Mouse (Mus musculus): ENCODE data around the gene Znrf4. TPM values are rescaled to one million over a fixed set of nuclear protein-coding genes. Genes with fewer than 3 reads are reported as not detected.
"Not testable (repeated sequence)": the region's sequence is repeated elsewhere in the genome, so short reads cannot be mapped to it uniquely, and the experiment has no call there.

Gene Znrf4
- polyA plus RNA-seq, 1 experiment from 2014 or later: not detected

GRCm38 (mm10) chr17:56505401-56505800 lies 6.8 kb downstream of the Znrf4 start:
- Histone ChIP-seq H3K36me3 (no peaks in the 10 kb centered on the region), H3K27ac (no peak overlapping the region), H3K4me2 (replicated peaks) (no peak overlapping the region), H3K9ac (replicated peaks) (no peak overlapping the region), H3K27me3 (peaks cover 7% of the 10 kb centered on the region), H3K9me3 (peaks cover 8% of the 10 kb centered on the region; the same call in 1 of the 2 replicates), H3K4me1 (replicated peaks) (peaks cover 42% of the 10 kb centered on the region), H3K4me3 (replicated peaks) (no peak overlapping the region)
- WGBS: 84% methylated on average over 10 of the region's 10 CpGs
- no peak for ATAC-seq

GRCm38 (mm10) chr17:56502526-56502925 lies 9.7 kb downstream of the Znrf4 start:
- WGBS: 27% methylated on average over 9 of the region's 9 CpGs
- Histone ChIP-seq H3K9ac (replicated peaks) (no peak overlapping the region), H3K4me1 (replicated peaks) (peaks cover 34% of the 10 kb centered on the region), H3K36me3 (no peaks in the 10 kb centered on the region), H3K4me2 (replicated peaks) (no peak overlapping the region), H3K27me3 (no peaks in the 10 kb centered on the region), H3K27ac (peak overlapping the region; percentile 65), H3K9me3 (peaks cover 8% of the 10 kb centered on the region; the same call in 1 of the 2 replicates), H3K4me3 (replicated peaks) (no peak overlapping the region)
- ATAC-seq: peak; percentile 54

GRCm38 (mm10) chr17:56501635-56502400 lies 10.4 kb downstream of the Znrf4 start:
- WGBS: 52% methylated on average over 2 of the region's 2 CpGs
- not testable (repeated sequence) for H3K36me3 ChIP-seq; H3K27me3 ChIP-seq; ATAC-seq; H3K4me3 ChIP-seq (replicated peaks); H3K4me2 ChIP-seq (replicated peaks); H3K9me3 ChIP-seq; H3K9ac ChIP-seq (replicated peaks)
- Histone ChIP-seq H3K4me1 (replicated peaks) (peaks cover 30% of the 10 kb centered on the region), H3K27ac (peak overlapping the region; percentile 65)

GRCm38 (mm10) chr17:56499229-56499628 lies 13.0 kb downstream of the Znrf4 start:
- no peak overlapping the region for H3K9ac ChIP-seq (replicated peaks)
- ATAC-seq: 0 out of 2 replicates have a peak, but pooled peaks have one; percentile 21
- peaks cover 13% of the 10 kb centered on the region for H3K9me3 ChIP-seq
- H3K27me3 ChIP-seq: no peaks in the 10 kb centered on the region
- no peaks in the 10 kb centered on the region for H3K36me3 ChIP-seq
- no peak overlapping the region for H3K4me2 ChIP-seq (replicated peaks)
- 66% methylated on average over 5 of the region's 5 CpGs for WGBS
- H3K4me3 ChIP-seq (replicated peaks): no peak overlapping the region
- H3K4me1 ChIP-seq (replicated peaks): peaks cover 24% of the 10 kb centered on the region
- H3K27ac ChIP-seq: no peak overlapping the region

- peaks cover 12% of the 10 kb centered on the region for H3K4me1 ChIP-seq (replicated peaks)
- H3K27me3 ChIP-seq: no peaks in the 10 kb centered on the region
- H3K36me3 ChIP-seq: no peaks in the 10 kb centered on the region
- no peak for ATAC-seq
- H3K9ac ChIP-seq (replicated peaks): no peak overlapping the region
- H3K9me3 ChIP-seq: peaks cover 25% of the 10 kb centered on the region
- WGBS: 79% methylated on average over 2 of the region's 2 CpGs
- H3K4me2 ChIP-seq (replicated peaks): no peak overlapping the region
- H3K4me3 ChIP-seq (replicated peaks): no peak overlapping the region
- H3K27ac ChIP-seq: no peak overlapping the region
Measured at GRCm38 (mm10) chr17:56494480-56494879, 17.8 kb downstream of the Znrf4 start.

- no peaks in the 10 kb centered on the region for H3K27me3 ChIP-seq
- 96% methylated on average over 2 of the region's 2 CpGs for whole genome bisulfite sequencing
- H3K9ac ChIP-seq (replicated peaks): no peak overlapping the region
- H3K4me2 ChIP-seq (replicated peaks): no peak overlapping the region
- H3K27ac ChIP-seq: no peak overlapping the region
- no peak for ATAC-seq
- H3K36me3 ChIP-seq: no peaks in the 10 kb centered on the region
- H3K9me3 ChIP-seq: peaks cover 25% of the 10 kb centered on the region
- no peak overlapping the region for H3K4me3 ChIP-seq (replicated peaks)
- peaks cover 9% of the 10 kb centered on the region for H3K4me1 ChIP-seq (replicated peaks)
Measured at GRCm38 (mm10) chr17:56493841-56494240, 18.4 kb downstream of the Znrf4 start.

GRCm38 (mm10) chr17:56490438-56491152 lies 21.6 kb downstream of the Znrf4 start:
- Histone ChIP-seq H3K27ac (0 out of 2 replicates have a peak overlapping the region, but pooled peaks have one; percentile 5), H3K4me2 (replicated peaks) (no peak overlapping the region), H3K9ac (replicated peaks) (no peak overlapping the region), H3K36me3 (no peaks in the 10 kb centered on the region), H3K9me3 (peaks cover 25% of the 10 kb centered on the region), H3K4me3 (replicated peaks) (no peak overlapping the region), H3K27me3 (no peaks in the 10 kb centered on the region), H3K4me1 (replicated peaks) (peaks cover 25% of the 10 kb centered on the region)
- no peak for ATAC-seq
- 85% methylated on average over 7 of the region's 7 CpGs for WGBS

- no peak overlapping the region for H3K9ac ChIP-seq (replicated peaks)
- H3K9me3 ChIP-seq: 0 out of 2 replicates have a peak, but pooled peaks cover 5% of the 10 kb centered on the region
- peak overlapping the region; percentile 76 for H3K27ac ChIP-seq
- 3% methylated on average over 12 of the region's 12 CpGs for WGBS
- peak overlapping the region; percentile 1; the same call in 1 of the 2 replicates for H3K4me2 ChIP-seq (replicated peaks)
- no peak overlapping the region for H3K4me3 ChIP-seq (replicated peaks)
- peak; percentile 86 for ATAC-seq
- no peaks in the 10 kb centered on the region for H3K36me3 ChIP-seq
- H3K4me1 ChIP-seq (replicated peaks): peaks cover 25% of the 10 kb centered on the region
- H3K27me3 ChIP-seq: no peaks in the 10 kb centered on the region
Measured at GRCm38 (mm10) chr17:56488028-56488427, 24.2 kb downstream of the Znrf4 start.

GRCm38 (mm10) chr17:56487441-56487888 lies 24.8 kb downstream of the Znrf4 start:
- Histone ChIP-seq H3K4me1 (replicated peaks) (peaks cover 25% of the 10 kb centered on the region), H3K27me3 (no peaks in the 10 kb centered on the region), H3K36me3 (no peaks in the 10 kb centered on the region), H3K27ac (peak overlapping the region; percentile 76), H3K4me2 (replicated peaks) (peak overlapping the region; percentile 1), H3K4me3 (replicated peaks) (no peak overlapping the region), H3K9me3 (no peaks in the 10 kb centered on the region), H3K9ac (replicated peaks) (peak overlapping the region; percentile 36; the same call in 1 of the 2 replicates)
- ATAC-seq: peak; percentile 89
- WGBS: 2% methylated on average over 9 of the region's 16 CpGs

- Histone ChIP-seq H3K27ac (no peak overlapping the region), H3K4me3 (replicated peaks) (no peak overlapping the region), H3K4me2 (replicated peaks) (no peak overlapping the region), H3K4me1 (replicated peaks) (peaks cover 25% of the 10 kb centered on the region), H3K9me3 (no peaks in the 10 kb centered on the region), H3K9ac (replicated peaks) (no peak overlapping the region), H3K27me3 (no peaks in the 10 kb centered on the region), H3K36me3 (no peaks in the 10 kb centered on the region)
- WGBS: 96% methylated on average over 9 of the region's 9 CpGs
- no peak for ATAC-seq
Measured at GRCm38 (mm10) chr17:56485926-56486325, 26.3 kb downstream of the Znrf4 start.

GRCm38 (mm10) chr17:56485118-56485517 lies 27.1 kb downstream of the Znrf4 start:
- no peaks in the 10 kb centered on the region for H3K36me3 ChIP-seq
- H3K4me3 ChIP-seq (replicated peaks): no peak overlapping the region
- H3K27me3 ChIP-seq: no peaks in the 10 kb centered on the region
- H3K9me3 ChIP-seq: no peaks in the 10 kb centered on the region
- H3K4me2 ChIP-seq (replicated peaks): no peak overlapping the region
- peaks cover 25% of the 10 kb centered on the region for H3K4me1 ChIP-seq (replicated peaks)
- ATAC-seq: no peak
- 64% methylated on average over 9 of the region's 9 CpGs for WGBS
- 0 out of 2 replicates have a peak overlapping the region, but pooled peaks have one; percentile 1 for H3K9ac ChIP-seq (replicated peaks)
- peak overlapping the region; percentile 33; the same call in 1 of the 2 replicates for H3K27ac ChIP-seq

- no peaks in the 10 kb centered on the region for H3K36me3 ChIP-seq
- peaks cover 9% of the 10 kb centered on the region for H3K27me3 ChIP-seq
- no peak overlapping the region for H3K27ac ChIP-seq
- H3K4me2 ChIP-seq (replicated peaks): no peak overlapping the region
- ATAC-seq: no peak
- no peak overlapping the region for H3K4me3 ChIP-seq (replicated peaks)
- H3K4me1 ChIP-seq (replicated peaks): peaks cover 9% of the 10 kb centered on the region
- no peak overlapping the region for H3K9ac ChIP-seq (replicated peaks)
- WGBS: 88% methylated on average over 1 of the region's 1 CpGs
- no peaks in the 10 kb centered on the region for H3K9me3 ChIP-seq
Measured at GRCm38 (mm10) chr17:56482671-56483070, 29.6 kb downstream of the Znrf4 start.

Measured in midbrain, embryonic 13.5 days (tissue).